Mouse (Mus musculus) kidney, adult 8-10 months (tissue): ENCODE data around the gene Gldc.

Source experiments
- DNase-seq, 2 experiments: peaks; one replicate each; pipeline ENCODE4 v3.0.0; 2022

Gene Gldc

DNA sequence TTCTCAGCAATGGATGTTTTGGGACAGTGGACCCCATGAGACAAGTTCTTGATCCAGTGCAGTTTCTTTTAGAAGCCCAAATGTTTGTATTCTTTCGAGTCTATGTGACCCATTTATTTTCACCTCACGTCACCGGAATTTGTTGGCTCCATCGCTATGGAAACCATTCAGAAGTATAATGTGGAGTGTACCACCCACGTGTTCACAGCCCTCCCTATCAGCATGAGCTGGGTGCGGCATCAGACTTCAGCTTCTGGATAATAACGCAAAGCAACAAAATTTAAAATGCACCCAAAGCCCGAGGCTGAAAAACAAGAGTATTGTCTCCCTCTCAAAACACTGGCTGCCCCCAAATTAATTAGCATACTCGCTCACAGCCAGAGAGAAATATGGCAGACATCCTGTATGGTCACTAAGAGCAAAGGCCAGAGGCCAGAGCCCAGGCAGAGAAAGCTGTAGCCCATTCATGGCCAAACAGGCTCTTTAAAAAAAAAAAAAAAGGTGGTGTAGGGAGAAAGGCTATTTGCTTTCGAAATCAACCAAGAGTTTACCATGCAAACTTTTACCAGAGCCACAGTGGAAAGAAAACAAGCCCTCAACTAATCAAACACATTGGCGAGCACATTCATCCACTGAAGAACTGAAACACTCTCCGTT lies 18.1 kb downstream of the Gldc start:
- no peak for DNase-seq

- no peak for DNase-seq
Observed at GRCm38 (mm10) chr19:30153729-30154128, 21.5 kb downstream of the Gldc start.

DNA sequence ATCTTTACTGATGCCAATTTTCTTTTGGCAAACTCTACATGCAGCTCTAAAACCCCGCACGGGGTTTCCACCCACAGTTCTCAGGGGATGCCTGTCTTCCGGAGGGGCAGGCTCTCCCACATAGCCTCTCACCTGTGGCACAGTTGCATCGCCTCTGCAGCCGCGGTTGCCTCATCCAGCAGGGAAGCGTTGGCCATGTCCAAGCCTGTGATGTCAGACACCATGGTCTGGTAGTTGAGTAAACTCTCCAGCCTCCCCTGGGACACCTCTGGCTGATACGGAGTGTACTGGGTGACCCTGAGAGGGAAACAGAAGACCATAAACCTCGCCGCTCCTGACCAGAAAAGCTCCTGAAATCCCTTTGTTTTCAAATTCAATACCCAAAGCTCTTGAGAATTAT lies 23.9 kb downstream of the Gldc start:
- no peak for DNase-seq

GRCm38 (mm10) chr19:30149238-30149805 lies 25.9 kb downstream of the Gldc start:
- no peak for DNase-seq

GRCm38 (mm10) chr19:30147306-30147705 lies 27.9 kb downstream of the Gldc start:
- DNase-seq, result no peak

- DNase-seq, result no peak
Observed at GRCm38 (mm10) chr19:30146761-30147160, 28.5 kb downstream of the Gldc start.

DNA sequence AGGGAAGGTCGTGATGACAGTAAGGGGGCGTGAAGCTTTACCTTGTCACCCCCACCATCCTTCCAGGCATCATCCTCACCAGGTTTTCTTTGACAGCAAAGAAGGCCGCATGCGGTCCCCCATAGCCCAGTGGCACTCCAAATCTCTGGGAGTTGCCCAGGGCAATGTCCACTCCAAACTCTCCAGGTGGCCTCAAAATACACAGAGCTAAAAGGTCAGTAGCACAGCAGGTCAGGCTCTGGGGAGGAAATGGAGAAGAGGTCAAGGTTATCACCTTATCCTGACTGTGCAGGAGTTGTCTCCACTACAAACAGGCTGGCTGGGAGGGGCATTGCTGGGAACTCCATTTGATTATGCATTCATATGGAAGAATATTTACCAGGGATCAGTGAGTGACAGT lies 30.1 kb downstream of the Gldc start:
- no peak for DNase-seq

- DNase-seq, result no peak
Observed at GRCm38 (mm10) chr19:30136308-30136707, 38.9 kb downstream of the Gldc start.

DNA sequence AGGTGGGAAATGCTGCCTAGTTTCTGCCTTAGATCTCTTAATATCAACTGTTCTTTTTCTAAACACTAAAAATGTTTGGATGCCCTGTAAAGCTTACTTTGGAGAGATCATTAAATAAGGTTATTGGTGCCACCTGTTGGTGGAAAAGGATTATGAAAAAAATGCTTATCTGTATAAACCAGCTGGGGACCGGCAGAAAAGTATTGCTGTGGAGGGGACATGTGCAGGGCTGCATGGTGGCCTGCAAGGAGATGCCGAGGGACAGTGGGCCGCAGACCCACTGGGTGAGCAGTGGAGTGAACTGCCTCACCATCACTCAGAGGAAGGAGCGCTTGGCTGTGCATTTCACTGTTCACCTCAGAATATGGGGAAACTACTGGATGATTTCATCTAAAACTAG lies 47.1 kb downstream of the Gldc start:
- no peak for DNase-seq

- DNase-seq, result no peak
Observed at GRCm38 (mm10) chr19:30125670-30126059, 49.6 kb downstream of the Gldc start.

- DNase-seq, result no peak
Observed at GRCm38 (mm10) chr19:30124999-30125669, 50.1 kb downstream of the Gldc start.

GRCm38 (mm10) chr19:30118344-30119312 lies 56.6 kb downstream of the Gldc start:
- DNase-seq, result peak; percentile 41 to 52

GRCm38 (mm10) chr19:30117775-30118174 lies 57.5 kb downstream of the Gldc start:
- DNase-seq, result no peak

- DNase-seq, result no peak
Observed at GRCm38 (mm10) chr19:30117241-30117640, 58.0 kb downstream of the Gldc start.

- DNase-seq, result no peak
Observed at GRCm38 (mm10) chr19:30115606-30116005, 59.6 kb downstream of the Gldc start.

DNA sequence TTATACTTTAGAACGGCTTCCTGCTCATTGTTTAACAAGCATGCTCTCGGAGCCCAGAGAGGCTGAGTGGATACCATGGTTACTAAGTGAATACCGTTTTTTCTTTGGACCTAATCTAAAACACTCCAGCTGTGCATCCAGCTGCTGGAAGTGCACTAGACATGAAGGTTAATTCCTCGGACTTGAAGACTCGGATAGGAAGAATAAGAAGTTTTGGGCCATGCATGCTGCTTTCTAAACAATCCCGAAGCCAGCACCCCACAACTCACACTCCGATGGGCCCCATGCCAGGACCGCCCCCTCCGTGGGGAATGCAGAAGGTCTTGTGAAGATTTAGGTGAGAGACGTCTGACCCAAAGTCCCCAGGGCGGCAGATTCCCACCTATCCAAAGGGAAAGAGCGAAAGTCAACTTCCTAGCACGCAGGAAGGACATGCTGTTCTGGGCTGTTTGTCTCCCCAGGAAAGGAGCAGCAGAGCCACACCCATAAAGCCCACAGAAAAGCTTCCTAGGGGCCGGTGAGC lies 60.2 kb downstream of the Gldc start:
- no peak for DNase-seq

DNA sequence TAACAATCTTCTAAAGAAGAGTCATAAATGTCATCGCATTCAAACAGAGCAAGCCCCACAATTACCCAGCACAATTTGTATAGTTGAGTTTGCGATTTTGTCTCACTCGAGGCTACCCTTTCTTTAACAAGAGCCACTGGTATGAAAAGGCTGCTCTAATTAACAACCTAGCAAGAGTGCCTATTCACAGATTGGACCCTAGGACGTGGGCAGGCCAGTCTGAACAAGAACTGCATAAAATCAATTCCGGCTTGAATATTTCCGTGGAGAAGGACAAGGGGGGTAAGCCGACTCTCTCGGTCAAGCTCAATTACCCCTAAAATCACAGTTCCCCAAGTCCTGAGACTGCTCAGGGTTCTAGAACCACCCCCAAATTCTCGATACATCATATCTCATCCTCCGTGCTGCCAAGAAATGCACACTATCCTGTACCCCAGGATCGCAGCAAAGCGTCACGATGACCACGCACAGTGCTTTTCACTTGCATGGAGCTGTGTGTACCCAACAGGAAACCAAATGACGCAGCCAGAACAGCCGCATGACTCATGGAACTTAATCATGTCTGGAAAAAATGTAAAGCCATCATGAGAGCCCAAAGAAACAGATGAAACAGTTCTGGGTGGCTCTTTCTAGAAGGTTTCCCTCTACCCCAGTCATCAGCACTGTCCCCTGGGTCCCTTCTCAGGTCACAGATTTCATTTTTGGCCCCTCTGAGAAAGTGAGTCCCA lies 62.1 kb downstream of the Gldc start:
- DNase-seq, result no peak

DNA sequence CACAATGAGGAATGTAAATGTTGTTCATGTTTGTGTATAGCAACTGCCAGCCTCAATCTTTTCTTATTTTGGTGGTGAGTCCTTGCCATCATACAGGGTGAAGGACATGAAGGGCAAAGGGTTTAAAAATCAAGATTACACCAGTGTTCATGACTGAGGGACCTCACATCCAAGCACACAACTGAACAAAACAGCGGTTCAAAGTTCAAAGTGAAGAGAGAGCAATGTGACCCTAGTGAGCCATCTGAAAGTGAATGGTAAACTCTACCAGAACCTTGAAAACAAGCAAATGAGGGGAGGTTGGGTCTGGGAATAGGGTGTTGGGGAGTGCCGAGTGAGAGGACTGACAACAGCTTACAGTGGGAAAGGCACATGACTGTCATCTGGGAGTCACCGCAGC lies 63.8 kb downstream of the Gldc start:
- DNase-seq, result no peak

GRCm38 (mm10) chr19:30109122-30109521 lies 66.1 kb downstream of the Gldc start:
- no peak for DNase-seq

- no peak for DNase-seq
Observed at GRCm38 (mm10) chr19:30108616-30109015, 66.6 kb downstream of the Gldc start.

DNA sequence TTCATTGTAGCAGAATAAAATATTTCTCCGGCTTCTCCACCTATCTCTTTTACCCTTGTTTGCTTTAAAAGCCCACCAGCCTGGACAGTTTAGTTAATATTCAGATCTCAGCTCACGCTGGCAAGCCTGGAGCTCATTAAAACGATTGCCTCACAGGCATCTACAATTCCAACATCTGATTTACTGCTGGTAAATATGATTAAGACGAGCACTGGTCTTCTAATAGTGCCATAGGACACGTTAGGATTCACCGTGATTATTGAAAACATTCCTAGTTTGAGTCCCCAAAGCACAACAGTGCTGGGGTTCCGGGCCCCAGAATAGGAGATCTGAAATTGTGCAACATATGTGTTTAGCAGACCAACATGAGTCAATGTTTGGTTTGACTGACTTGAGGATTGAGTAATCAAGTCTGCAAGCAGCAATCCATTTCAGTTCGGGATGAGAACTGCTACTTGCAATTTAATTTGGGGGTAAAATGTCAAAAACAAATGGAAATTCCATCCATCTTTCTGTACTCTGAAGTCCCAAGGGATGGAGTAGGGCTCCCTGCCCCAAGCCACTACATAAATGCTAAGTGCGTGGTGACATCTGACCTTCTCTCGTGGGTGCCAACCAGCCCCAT lies 67.9 kb downstream of the Gldc start:
- DNase-seq, result no peak
